Mouse (Mus musculus): Measurements from ENCODE around the gene 6030452D12Rik. TPM values are rescaled to one million over a fixed set of nuclear protein-coding genes. Genes with fewer than 3 reads are reported as not detected.

The 6030452D12Rik gene
- polyA plus RNA-seq, 1 experiment = not detected

DNA sequence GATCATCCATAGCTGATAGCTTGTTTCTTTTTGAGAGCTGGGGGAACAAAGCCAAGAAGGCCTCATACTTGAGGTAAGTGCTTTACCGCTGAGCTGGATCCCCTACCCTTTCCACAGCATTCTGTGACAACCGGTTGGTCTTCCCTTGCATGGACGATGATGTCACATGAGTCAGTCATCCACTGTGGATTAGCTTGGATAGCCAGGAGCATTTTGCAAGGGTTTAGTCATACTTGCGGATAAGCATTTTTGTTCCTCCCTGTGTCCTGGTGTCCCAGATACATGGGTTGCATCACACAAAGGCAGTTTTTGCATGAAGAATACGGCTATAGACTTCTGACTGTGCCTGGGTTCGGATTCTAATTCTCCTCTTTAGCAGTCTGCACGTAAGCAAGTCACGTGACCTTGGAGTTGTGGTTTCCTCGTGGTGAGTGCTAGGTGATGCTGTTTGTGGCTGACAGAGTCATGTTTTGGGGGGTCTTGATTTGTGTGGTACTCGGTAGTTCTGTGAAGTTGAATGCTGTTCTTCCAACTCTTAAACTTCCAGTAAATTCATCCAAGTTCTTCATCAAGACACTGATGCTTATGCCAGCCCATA, 29.7 kb downstream of the 6030452D12Rik start:
- Histone ChIP-seq H3K4me1 (ENCODE audit: control insufficient read depth) (no peaks in the 10 kb centered on the region), H3K27me3 (ENCODE audit: control insufficient read depth) (no peaks in the 10 kb centered on the region), H3K36me3 (ENCODE audit: control insufficient read depth) (no peaks in the 10 kb centered on the region), H3K4me3 (replicated peaks) (no peak overlapping the region), H3K9me3 (ENCODE audit: control insufficient read depth, low read length) (peaks cover 16% of the 10 kb centered on the region)
- TF ChIP-seq TAL1 (IDR thresholded peaks at IDR 0.05; ENCODE audit: low read length) (no peak), GATA1 (IDR thresholded peaks at IDR 0.05; ENCODE audit: low read length) (no peak)

DNA sequence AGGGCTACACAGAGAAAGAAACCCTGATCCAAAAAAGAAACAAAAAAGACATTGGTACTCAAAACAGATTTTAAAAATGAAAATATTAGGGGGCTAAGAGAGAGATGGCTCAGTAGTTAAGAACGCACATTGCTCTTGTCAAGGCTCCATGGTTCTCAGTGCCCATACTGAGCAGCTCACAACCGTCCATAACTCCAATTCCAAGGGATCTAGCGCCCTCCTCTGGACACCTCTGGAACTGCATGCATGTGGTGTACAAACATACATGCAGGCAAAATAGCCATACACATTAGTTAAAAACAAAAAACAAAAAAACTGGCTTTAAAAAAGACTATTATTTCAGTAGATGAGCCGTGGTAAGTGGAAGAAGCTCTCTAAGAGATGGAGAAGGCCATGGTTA, 30.2 kb downstream of the 6030452D12Rik start:
- H3K4me3 ChIP-seq (replicated peaks) = no peak overlapping the region
- H3K27me3 ChIP-seq (ENCODE audit: control insufficient read depth) = no peaks in the 10 kb centered on the region

DNA sequence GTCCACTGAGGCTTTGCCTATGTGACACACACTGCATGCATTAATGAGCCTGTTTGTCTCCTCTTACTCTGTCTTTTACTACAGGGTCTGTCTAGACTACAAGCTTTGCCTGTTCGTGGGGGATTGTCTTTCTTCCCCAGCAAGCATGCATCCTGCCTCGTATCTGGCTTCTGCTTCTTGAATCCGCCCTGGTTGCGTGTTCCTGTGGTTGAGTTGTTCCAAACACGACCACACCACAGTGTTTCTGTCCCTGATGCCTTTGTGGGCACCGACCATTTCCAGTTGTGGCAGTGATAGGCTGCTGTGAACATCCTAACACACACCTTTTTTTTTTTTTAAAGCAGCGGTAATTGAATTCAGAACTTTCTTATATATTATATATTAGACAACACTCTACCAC, 33.4 kb downstream of the 6030452D12Rik start:
- Histone ChIP-seq H3K27me3 (ENCODE audit: control insufficient read depth) (no peaks in the 10 kb centered on the region), H3K36me3 (ENCODE audit: control insufficient read depth) (no peaks in the 10 kb centered on the region), H3K4me3 (replicated peaks) (no peak overlapping the region), H3K4me1 (ENCODE audit: control insufficient read depth) (no peaks in the 10 kb centered on the region), H3K9me3 (ENCODE audit: control insufficient read depth, low read length) (peaks cover 7% of the 10 kb centered on the region; the same call in 1 of the 2 replicates)
- TF ChIP-seq GATA1 (IDR thresholded peaks at IDR 0.05; ENCODE audit: low read length) = no peak
- no peak for TF ChIP-seq TAL1 (IDR thresholded peaks at IDR 0.05; ENCODE audit: low read length)

More for the DNA sequence above, 30.2 kb downstream of the 6030452D12Rik start:
- Histone ChIP-seq H3K4me1 (ENCODE audit: control insufficient read depth) (no peaks in the 10 kb centered on the region), H3K9me3 (ENCODE audit: control insufficient read depth, low read length) (peaks cover 16% of the 10 kb centered on the region), H3K36me3 (ENCODE audit: control insufficient read depth) (no peaks in the 10 kb centered on the region)
- TF ChIP-seq TAL1 (IDR thresholded peaks at IDR 0.05; ENCODE audit: low read length) = no peak
- no peak for TF ChIP-seq GATA1 (IDR thresholded peaks at IDR 0.05; ENCODE audit: low read length)

DNA sequence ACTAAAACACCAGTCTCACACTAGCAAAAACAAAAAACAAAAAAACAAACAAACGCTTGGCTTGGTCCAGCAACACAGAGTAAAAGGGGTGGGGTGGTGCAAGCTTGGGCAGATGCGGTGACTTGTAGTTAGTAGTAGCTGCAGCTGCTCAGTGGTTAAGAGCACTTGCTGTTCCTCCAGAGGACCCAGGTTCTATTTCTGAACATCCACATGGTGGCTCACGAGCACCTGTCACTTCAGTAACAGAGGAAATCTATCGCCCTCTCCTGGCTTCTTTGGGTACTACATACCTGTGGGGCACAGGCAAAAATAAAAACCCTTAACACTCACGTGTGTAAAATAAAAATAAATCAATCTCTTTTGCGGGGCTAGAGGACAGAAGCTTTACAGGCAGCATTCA, 34.1 kb downstream of the 6030452D12Rik start:
- Histone ChIP-seq H3K4me3 (replicated peaks) (no peak overlapping the region), H3K9me3 (ENCODE audit: control insufficient read depth, low read length) (peaks cover 5% of the 10 kb centered on the region; the same call in 1 of the 2 replicates), H3K4me1 (ENCODE audit: control insufficient read depth) (no peaks in the 10 kb centered on the region), H3K27me3 (ENCODE audit: control insufficient read depth) (no peaks in the 10 kb centered on the region), H3K36me3 (ENCODE audit: control insufficient read depth) (no peaks in the 10 kb centered on the region)
- TF ChIP-seq GATA1 (IDR thresholded peaks at IDR 0.05; ENCODE audit: low read length) = no peak
- TF ChIP-seq TAL1 (IDR thresholded peaks at IDR 0.05; ENCODE audit: low read length) = no peak

DNA sequence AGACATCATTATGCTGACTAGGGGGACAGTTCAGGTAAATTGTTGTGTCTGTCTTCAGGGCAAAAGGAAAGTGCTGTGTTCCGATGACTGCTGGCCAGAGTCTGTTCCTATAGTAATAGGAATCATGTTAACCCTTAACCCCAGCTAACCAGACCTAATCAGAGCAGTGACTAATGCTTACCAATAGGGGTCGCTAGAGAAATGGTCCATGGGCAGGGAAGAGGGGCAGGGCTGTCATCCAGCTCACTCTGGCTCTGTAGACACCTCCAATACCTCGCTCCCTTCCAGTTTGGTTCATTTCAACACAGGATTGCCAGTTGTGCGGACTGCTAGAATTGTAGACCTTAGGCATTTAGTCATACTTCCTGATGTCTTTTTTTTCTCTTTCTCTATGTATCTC, 35.1 kb downstream of the 6030452D12Rik start:
- H3K4me1 ChIP-seq (ENCODE audit: control insufficient read depth) = no peaks in the 10 kb centered on the region
- H3K36me3 ChIP-seq (ENCODE audit: control insufficient read depth) = no peaks in the 10 kb centered on the region
- TF ChIP-seq TAL1 (IDR thresholded peaks at IDR 0.05; ENCODE audit: low read length) (no peak), GATA1 (IDR thresholded peaks at IDR 0.05; ENCODE audit: low read length) (no peak)
- no peaks in the 10 kb centered on the region for H3K27me3 ChIP-seq (ENCODE audit: control insufficient read depth)
- no peak overlapping the region for H3K4me3 ChIP-seq (replicated peaks)
- H3K9me3 ChIP-seq (ENCODE audit: control insufficient read depth, low read length) = no peaks in the 10 kb centered on the region

DNA sequence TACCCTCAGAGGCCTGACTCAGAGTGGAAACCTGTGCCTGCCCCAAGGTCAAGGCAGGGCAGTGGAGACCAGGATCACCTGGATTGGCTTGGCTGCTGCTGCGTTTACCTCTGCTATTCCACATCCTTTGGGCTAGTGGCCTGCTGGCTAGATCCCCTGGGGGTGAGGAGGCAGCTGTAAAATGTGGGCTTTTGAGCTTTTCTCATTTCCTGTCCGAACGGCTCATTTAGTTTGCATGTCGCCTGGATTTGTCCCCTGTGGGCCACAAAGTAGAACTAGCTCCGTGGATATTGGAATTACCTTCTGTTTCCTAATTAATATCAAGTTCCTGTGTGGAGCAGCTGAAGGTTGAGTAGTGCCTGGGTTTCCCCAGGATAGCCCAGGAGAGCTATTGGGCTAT, 38.9 kb downstream of the 6030452D12Rik start:
- no peak overlapping the region for H3K4me3 ChIP-seq (replicated peaks)
- TF ChIP-seq GATA1 (IDR thresholded peaks at IDR 0.05; ENCODE audit: low read length) (no peak), TAL1 (IDR thresholded peaks at IDR 0.05; ENCODE audit: low read length) (no peak)

DNA sequence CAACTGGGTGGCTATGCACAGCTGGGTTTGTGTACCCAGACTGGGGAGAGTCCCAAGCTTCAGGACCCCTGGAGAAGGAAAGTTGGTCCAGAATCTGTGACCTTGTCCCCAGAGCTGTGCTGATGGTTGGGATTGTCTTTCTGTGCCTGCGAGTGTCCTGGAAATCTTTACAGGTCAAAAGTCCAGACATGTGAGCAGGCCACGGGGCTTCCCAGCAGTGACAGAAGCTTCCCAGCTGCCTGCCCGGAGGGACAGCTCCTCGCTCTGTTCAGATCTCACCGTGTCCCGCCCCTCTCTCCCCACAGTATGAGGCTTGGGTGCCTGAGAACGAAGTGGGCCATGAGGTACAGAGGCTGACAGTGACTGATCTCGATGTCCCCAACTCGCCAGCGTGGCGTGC, 40.7 kb downstream of the 6030452D12Rik start:
- Histone ChIP-seq H3K4me1 (ENCODE audit: control insufficient read depth) (no peaks in the 10 kb centered on the region), H3K4me3 (replicated peaks) (no peak overlapping the region), H3K9me3 (ENCODE audit: control insufficient read depth, low read length) (no peaks in the 10 kb centered on the region), H3K36me3 (ENCODE audit: control insufficient read depth) (no peaks in the 10 kb centered on the region), H3K27me3 (ENCODE audit: control insufficient read depth) (no peaks in the 10 kb centered on the region)
- no peak for TF ChIP-seq TAL1 (IDR thresholded peaks at IDR 0.05; ENCODE audit: low read length)
- TF ChIP-seq GATA1 (IDR thresholded peaks at IDR 0.05; ENCODE audit: low read length) = no peak

More for the DNA sequence above, 38.9 kb downstream of the 6030452D12Rik start:
- H3K9me3 ChIP-seq (ENCODE audit: control insufficient read depth, low read length) = no peaks in the 10 kb centered on the region
- no peaks in the 10 kb centered on the region for H3K27me3 ChIP-seq (ENCODE audit: control insufficient read depth)
- H3K36me3 ChIP-seq (ENCODE audit: control insufficient read depth) = no peaks in the 10 kb centered on the region
- H3K4me1 ChIP-seq (ENCODE audit: control insufficient read depth) = no peaks in the 10 kb centered on the region

DNA sequence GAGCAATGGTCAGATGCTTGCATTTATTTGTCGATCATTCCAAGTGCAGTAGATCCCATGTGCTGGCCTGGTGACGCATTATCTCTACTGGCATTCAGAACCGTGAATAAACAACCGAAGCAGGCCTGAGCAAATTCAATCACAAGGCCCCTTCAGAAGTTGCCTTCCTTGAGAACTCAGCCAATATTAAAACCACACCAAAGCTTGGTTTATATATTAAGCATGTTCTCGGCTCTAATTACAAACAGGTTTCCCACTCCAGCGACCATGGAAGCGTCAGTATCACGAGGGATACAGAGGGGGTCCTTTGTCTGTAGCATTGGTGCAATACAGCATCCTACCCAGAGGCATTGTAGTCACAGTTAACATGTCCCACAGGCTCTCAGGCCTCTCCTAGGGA, 42.7 kb downstream of the 6030452D12Rik start:
- no peak overlapping the region for H3K4me3 ChIP-seq (replicated peaks)
- no peaks in the 10 kb centered on the region for H3K4me1 ChIP-seq (ENCODE audit: control insufficient read depth)
- no peaks in the 10 kb centered on the region for H3K27me3 ChIP-seq (ENCODE audit: control insufficient read depth)
- TF ChIP-seq GATA1 (IDR thresholded peaks at IDR 0.05; ENCODE audit: low read length) (no peak), TAL1 (IDR thresholded peaks at IDR 0.05; ENCODE audit: low read length) (no peak)
- H3K36me3 ChIP-seq (ENCODE audit: control insufficient read depth) = no peaks in the 10 kb centered on the region
- H3K9me3 ChIP-seq (ENCODE audit: control insufficient read depth, low read length) = no peaks in the 10 kb centered on the region

DNA sequence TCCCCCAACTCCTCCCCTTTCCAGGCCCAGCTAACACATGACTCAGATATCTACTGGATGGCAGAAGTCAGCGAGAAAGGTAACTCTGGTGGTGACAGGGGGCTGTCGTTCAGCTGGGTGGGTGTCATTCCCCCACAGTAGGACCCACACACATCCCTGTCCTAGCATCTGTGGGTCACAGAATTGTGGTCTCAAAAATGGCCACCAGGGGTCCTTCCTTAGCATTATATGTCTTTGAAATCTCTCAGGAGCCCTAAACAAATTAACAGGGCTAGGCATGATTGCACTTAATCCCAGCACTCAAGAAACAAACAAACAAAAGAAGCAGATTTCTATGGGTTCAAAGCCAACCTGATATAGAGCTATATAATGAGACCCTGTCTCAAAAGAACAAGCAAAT, 44.8 kb downstream of the 6030452D12Rik start:
- H3K36me3 ChIP-seq (ENCODE audit: control insufficient read depth) = no peaks in the 10 kb centered on the region
- no peak overlapping the region for H3K4me3 ChIP-seq (replicated peaks)
- H3K27me3 ChIP-seq (ENCODE audit: control insufficient read depth) = no peaks in the 10 kb centered on the region
- TF ChIP-seq GATA1 (IDR thresholded peaks at IDR 0.05; ENCODE audit: low read length) (no peak), TAL1 (IDR thresholded peaks at IDR 0.05; ENCODE audit: low read length) (no peak)
- no peaks in the 10 kb centered on the region for H3K9me3 ChIP-seq (ENCODE audit: control insufficient read depth, low read length)
- no peaks in the 10 kb centered on the region for H3K4me1 ChIP-seq (ENCODE audit: control insufficient read depth)

DNA sequence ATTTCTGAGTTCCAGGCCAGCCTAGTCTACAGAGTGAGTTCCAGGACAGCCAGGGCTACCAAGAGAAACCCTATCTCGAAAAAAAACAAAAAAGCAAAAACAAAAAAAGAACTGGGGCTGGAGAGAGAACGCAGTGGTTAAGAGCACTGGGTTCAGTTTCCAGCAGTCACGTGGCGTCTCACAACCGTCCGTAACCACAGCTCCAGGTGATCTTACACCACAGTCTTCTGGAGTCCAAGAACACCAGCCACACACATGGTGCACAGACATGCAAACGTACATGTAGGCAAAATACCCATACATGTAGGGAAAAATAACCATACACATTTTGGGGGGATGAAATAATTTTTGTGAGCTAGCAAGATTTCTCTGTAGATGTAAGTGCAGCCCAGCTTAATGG, 46.4 kb downstream of the 6030452D12Rik start:
- no peak for TF ChIP-seq TAL1 (IDR thresholded peaks at IDR 0.05; ENCODE audit: low read length)
- TF ChIP-seq GATA1 (IDR thresholded peaks at IDR 0.05; ENCODE audit: low read length) = no peak
- Histone ChIP-seq H3K4me3 (replicated peaks) (no peak overlapping the region), H3K9me3 (ENCODE audit: control insufficient read depth, low read length) (no peaks in the 10 kb centered on the region), H3K4me1 (ENCODE audit: control insufficient read depth) (no peaks in the 10 kb centered on the region), H3K27me3 (ENCODE audit: control insufficient read depth) (no peaks in the 10 kb centered on the region), H3K36me3 (ENCODE audit: control insufficient read depth) (no peaks in the 10 kb centered on the region)

Data from erythroblast, embryonic 14.5 days (primary cell).